Comparison of ENCODE assay signal across 19 mouse cellular contexts in genomic region chr13:41827581-41827980, GRCm38 (mm10). TPM values are rescaled to one million over a fixed set of nuclear protein-coding genes. Genes with fewer than 3 reads are reported as not detected.
DNase-seq lines count a peak whose midpoint lies in the region; ATAC-seq and TF ChIP-seq lines count a peak whose summit lies in the region.
"Had no signal": no experiment of that assay in that cellular context is flagged by ENCODE, and none has a peak within 500 bp of the region (broad histone marks: within the 10 kb centered on the region; RNA-seq: fewer than 3 reads in every experiment).

No protein-coding gene starts in this region.

- WGBS in stomach, postnatal 0 days, result 76% methylated on average over 5 of the region's 5 CpGs
- WGBS in heart, embryonic 10.5 days, result 84% methylated on average over 5 of the region's 5 CpGs

- no peaks in the 10 kb centered on the region for H3K9me3 ChIP-seq in stomach, postnatal 0 days (ENCODE audit: control insufficient read depth, low read length)
- H3K9me3 ChIP-seq in heart, embryonic 10.5 days, result no peaks in the 10 kb centered on the region
- H3K9me3 ChIP-seq: forebrain, embryonic 13.5 days; G1E; heart, embryonic 15.5 days; limb, embryonic 13.5 days; midbrain, embryonic 12.5 days had no signal

- intact Hi-C loops in left cerebral cortex, adult 2 months (cut with DNase I), result loop anchor here (1.0 to 5.0 kb wide), 2 partner anchors 75 to 79 kb away; no protein-coding TSS in a partner anchor

- H3K4me3 ChIP-seq in layer of hippocampus, adult 2 months, result no peak overlapping the region
- no peak overlapping the region for H3K4me3 ChIP-seq in left cerebral cortex, adult 2 months
- no peak overlapping the region for H3K4me3 ChIP-seq in stomach, postnatal 0 days (ENCODE audit: low read depth, low read length)
- no peak overlapping the region for H3K4me3 ChIP-seq in heart, embryonic 10.5 days
- H3K4me3 ChIP-seq: forebrain, embryonic 13.5 days; gastrocnemius, adult 2 months; heart, embryonic 15.5 days; limb, embryonic 13.5 days; midbrain, embryonic 12.5 days had no signal

- no peak for ATAC-seq in stomach, postnatal 0 days (ENCODE audit: low FRiP score, low TSS enrichment)
- no peak for ATAC-seq in activated CD4-positive, CD25-positive, alpha-beta regulatory T cell, adult 4 months
- ATAC-seq: forebrain, embryonic 13.5 days had no signal

- TF ChIP-seq EP300 in stomach, postnatal 0 days (optimal IDR thresholded peaks at IDR 0.05), result no peak

- peak overlapping the region; percentile 62; the same call in 1 of the 2 replicates for H3K27ac ChIP-seq in layer of hippocampus, adult 2 months
- peak overlapping the region; percentile 80; the same call in 1 of the 2 replicates for H3K27ac ChIP-seq in left cerebral cortex, adult 2 months
- H3K27ac ChIP-seq in stomach, postnatal 0 days (replicated peaks), result peak overlapping the region; percentile 76; the same call in 1 of the 2 replicates
- no peak overlapping the region for H3K27ac ChIP-seq in heart, embryonic 10.5 days
- H3K27ac ChIP-seq: forebrain, embryonic 13.5 days; gastrocnemius, adult 2 months; heart, embryonic 15.5 days; limb, embryonic 13.5 days; midbrain, embryonic 12.5 days had no signal

- H3K27me3 ChIP-seq in stomach, postnatal 0 days (ENCODE audit: control insufficient read depth, insufficient read depth, low read length), result no peaks in the 10 kb centered on the region
- H3K27me3 ChIP-seq in heart, embryonic 10.5 days (ENCODE audit: insufficient read depth, poor library complexity, severe bottlenecking), result no peaks in the 10 kb centered on the region
- H3K27me3 ChIP-seq: forebrain, embryonic 13.5 days; heart, embryonic 15.5 days; limb, embryonic 13.5 days; midbrain, embryonic 12.5 days had no signal

- no peaks in the 10 kb centered on the region for H3K36me3 ChIP-seq in stomach, postnatal 0 days (ENCODE audit: control insufficient read depth, insufficient read depth, low read length)
- H3K36me3 ChIP-seq in heart, embryonic 10.5 days, result no peaks in the 10 kb centered on the region
- H3K36me3 ChIP-seq: G1E; heart, embryonic 15.5 days; limb, embryonic 13.5 days; midbrain, embryonic 12.5 days had no signal

- no peak overlapping the region for H3K4me2 ChIP-seq in stomach, postnatal 0 days (replicated peaks; ENCODE audit: low read depth)
- H3K4me2 ChIP-seq: forebrain, embryonic 13.5 days; heart, embryonic 15.5 days; limb, embryonic 13.5 days; midbrain, embryonic 12.5 days had no signal

- H3K4me1 ChIP-seq in stomach, postnatal 0 days (replicated peaks; ENCODE audit: control insufficient read depth, insufficient read depth), result no peaks in the 10 kb centered on the region
- H3K4me1 ChIP-seq in heart, embryonic 10.5 days, result peaks cover 15% of the 10 kb centered on the region
- H3K4me1 ChIP-seq: forebrain, embryonic 13.5 days; limb, embryonic 13.5 days; midbrain, embryonic 12.5 days had no signal

- TF ChIP-seq CTCF in layer of hippocampus, adult 2 months (conservative IDR thresholded peaks at IDR 0.05), result no peak
- no peak for TF ChIP-seq CTCF in left cerebral cortex, adult 2 months (IDR thresholded peaks at IDR 0.05)
- TF ChIP-seq CTCF in stomach, postnatal 0 days (IDR thresholded peaks at IDR 0.05; ENCODE audit: low read depth), result no peak

- H3K9ac ChIP-seq in stomach, postnatal 0 days (ENCODE audit: low read length), result no peak overlapping the region
- H3K9ac ChIP-seq: forebrain, embryonic 13.5 days; heart, embryonic 15.5 days; limb, embryonic 13.5 days; midbrain, embryonic 12.5 days had no signal

- DNase-seq in layer of hippocampus, adult 2 months (ENCODE audit: low spot score in 2 of 2), result no peak
- DNase-seq in layer of hippocampus, postnatal 25 days (ENCODE audit: extremely low spot score in 1 of 2, low spot score in 1 of 2), result no peak
- DNase-seq in right cerebral cortex, postnatal 25 days, result peak; percentile 39
- DNase-seq in right cerebral cortex, postnatal 10 days (ENCODE audit: low spot score in 2 of 2), result no peak
- DNase-seq in left cerebral cortex, adult 2 months (ENCODE audit: extremely low spot score in 1 of 2, low spot score in 2 of 2), result peak in 1 of 2 experiments; percentile 28
- DNase-seq in stomach, postnatal 0 days (ENCODE audit: low spot score), result no peak
- DNase-seq in heart, embryonic 10.5 days (ENCODE audit: low spot score), result no peak
- DNase-seq: cerebellum, postnatal 10 days; gastrocnemius, adult 2 months; heart, adult 18-20 months; layer of hippocampus, adult 9-11 months; thymus, adult 18-20 months had no signal

RNA-seq across cellular contexts. Expression of gene Adtrp, which starts 19.9 kb away (rescaled TPM):
- total RNA-seq in layer of hippocampus, adult 2 months (2021), result not detected
- under 1 TPM in 1 of 2 experiments, not detected in 1; 0.52 TPM for total RNA-seq in layer of hippocampus, postnatal 25 days (2021)
- total RNA-seq in left cerebral cortex, adult 2 months (2021), result not detected
- polyA plus RNA-seq in stomach, postnatal 0 days (2015; fragmentation: Nextera tagmentation; extraction: Ambion mirVana), result 41.1 and 42.3 TPM in 2 replicates
- 0.17 and 0.60 TPM in 2 replicates for polyA plus RNA-seq in heart, embryonic 10.5 days (2016; fragmentation: Nextera tagmentation; extraction: Ambion mirVana)
- polyA plus RNA-seq in activated CD4-positive, CD25-positive, alpha-beta regulatory T cell, adult 4 months (2017; shearing (Covaris generic)), result under 1 TPM in 1 of 2 experiments, not detected in 1; 0.74 TPM
- total RNA-seq: G1E; gastrocnemius, adult 2 months had no signal
- polyA plus RNA-seq: forebrain, embryonic 13.5 days; G1E; hindbrain, embryonic 11.5 days; midbrain, embryonic 12.5 days had no signal
